Mouse (Mus musculus) limb, embryonic 13.5 days (tissue): ENCODE data around the gene Lrrc3c. TPM values are rescaled to one million over a fixed set of nuclear protein-coding genes. Genes with fewer than 3 reads are reported as not detected.
"Not testable (repeated sequence)": the region's sequence is repeated elsewhere in the genome, so short reads cannot be mapped to it uniquely, and the experiment has no call there.

Experiments
- ATAC-seq: fragments of 200-750 bp; cut with Nextera tagmentation; 2 replicates; pipeline ENCODE4 v1.8.0; 2017; ENCODE audit warnings: low read depth, moderate number of reproducible peaks, moderate TSS enrichment; ENCODE audit not compliant: low FRiP score
- H3K27ac ChIP-seq: fragments of 300-500 bp; sonication (generic); 2 replicates; pipeline ENCODE4 v1.5.1; 2015; ENCODE audit warnings: inconsistent platforms, mild to moderate bottlenecking, moderate library complexity
- H3K27me3 ChIP-seq: fragments of 300-500 bp; sonication (generic); 2 replicates; pipeline ENCODE4 v1.6.1; 2015; ENCODE audit warnings: mild to moderate bottlenecking, inconsistent platforms
- H3K36me3 ChIP-seq: fragments of 300-500 bp; sonication (generic); 2 replicates; pipeline ENCODE4 v1.6.1; 2015; ENCODE audit warnings: inconsistent platforms, mild to moderate bottlenecking, moderate library complexity
- H3K4me1 ChIP-seq: fragments of 300-500 bp; sonication (generic); 2 replicates; pipeline ENCODE4 v1.6.1; 2015; ENCODE audit warnings: inconsistent platforms
- H3K4me2 ChIP-seq: fragments of 300-500 bp; sonication (generic); replicated peaks from 2 replicates; pipeline ENCODE4 v1.6.1; 2015; ENCODE audit warnings: inconsistent platforms, mild to moderate bottlenecking, moderate library complexity
- H3K4me3 ChIP-seq: fragments of 300-500 bp; sonication (generic); 2 replicates; pipeline ENCODE4 v1.5.1; 2015; ENCODE audit warnings: moderate library complexity, mild to moderate bottlenecking, inconsistent platforms
- H3K9ac ChIP-seq: fragments of 300-500 bp; sonication (generic); 2 replicates; pipeline ENCODE4 v1.6.1; 2015; ENCODE audit warnings: mild to moderate bottlenecking, inconsistent platforms
- H3K9me3 ChIP-seq: fragments of 300-500 bp; sonication (generic); 2 replicates; pipeline ENCODE4 v1.6.1; 2016; ENCODE audit warnings: inconsistent platforms
- WGBS: fragments of 180-500 bp; shearing (Covaris S2); methylation state at CpG from one replicate; pipeline ENCODE4 v1.1.7; 2015; 5-methylcytosine and 5-hydroxymethylcytosine counted together
- polyA plus RNA-seq: library from polyadenylated mRNA; unstranded; fragments of >200 nt; fragmentation: Nextera tagmentation; extraction: Ambion mirVana; gene quantifications from 2 replicates; pipeline ENCODE4 v1.2.1, GENCODE M21; 2015

Gene Lrrc3c
- polyA plus RNA-seq, 1 experiment from 2014 or later: not detected

- Histone ChIP-seq H3K4me2 (no peak overlapping the region), H3K4me3 (no peak overlapping the region), H3K4me1 (peaks cover 7% of the 10 kb centered on the region), H3K36me3 (no peaks in the 10 kb centered on the region), H3K9me3 (no peaks in the 10 kb centered on the region), H3K27me3 (peaks cover 45% of the 10 kb centered on the region), H3K27ac (no peak overlapping the region), H3K9ac (no peak overlapping the region)
- ATAC-seq: no peak
- 85% methylated on average over 2 of the region's 2 CpGs for WGBS
These were observed 5.9 kb downstream of the Lrrc3c start for GRCm38 (mm10) chr11:98603953-98604352.

DNA sequence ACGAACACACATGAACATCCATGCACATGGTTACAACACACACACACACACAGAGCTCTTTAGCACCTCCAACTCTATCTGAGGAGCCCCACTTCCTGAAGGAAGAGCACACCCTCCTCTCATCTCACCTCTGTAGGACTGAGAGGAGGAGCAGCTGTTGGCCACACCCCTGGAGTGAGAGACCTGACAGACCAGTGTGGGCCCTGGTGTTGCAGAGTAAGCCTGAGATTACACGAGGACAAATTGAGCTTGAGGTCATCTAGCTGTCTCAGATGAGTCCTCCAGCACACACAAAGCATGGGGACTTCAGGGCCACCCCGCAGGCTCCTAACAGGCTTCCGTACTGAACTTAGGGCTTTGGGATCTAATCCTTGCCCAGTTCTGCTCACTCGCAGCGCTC lies 6.8 kb downstream of the Lrrc3c start:
- not testable (repeated sequence) for H3K4me2 ChIP-seq, H3K27ac ChIP-seq, H3K4me1 ChIP-seq, H3K4me3 ChIP-seq, H3K9me3 ChIP-seq, ATAC-seq, H3K9ac ChIP-seq, H3K36me3 ChIP-seq
- 62% methylated on average over 6 of the region's 6 CpGs for WGBS
- H3K27me3 ChIP-seq: peaks cover 44% of the 10 kb centered on the region

DNA sequence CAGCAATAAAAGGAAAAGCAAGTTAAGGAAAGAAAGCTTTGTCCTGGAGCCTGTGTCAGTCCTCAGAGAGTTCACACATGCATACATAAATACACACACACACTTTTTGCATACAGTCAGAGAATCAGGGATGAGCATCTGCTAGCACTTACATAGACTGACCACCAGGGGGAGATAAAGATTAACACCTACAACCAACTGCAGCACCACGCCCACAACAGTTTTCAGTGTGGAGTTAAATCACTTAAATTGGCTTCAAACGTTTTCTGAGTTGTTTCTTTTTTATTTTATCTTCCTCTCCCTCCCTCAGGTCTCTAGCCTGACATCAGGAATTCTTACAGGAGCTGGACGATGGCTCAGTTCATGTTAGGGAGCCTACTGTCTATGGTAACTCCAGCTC lies 8.7 kb downstream of the Lrrc3c start:
- peaks cover 6% of the 10 kb centered on the region for H3K4me1 ChIP-seq
- no peak overlapping the region for H3K4me2 ChIP-seq
- H3K9me3 ChIP-seq: no peaks in the 10 kb centered on the region
- H3K27ac ChIP-seq: no peak overlapping the region
- no peak overlapping the region for H3K9ac ChIP-seq
- peaks cover 29% of the 10 kb centered on the region for H3K27me3 ChIP-seq
- no peak overlapping the region for H3K4me3 ChIP-seq
- 11% methylated on average over 3 of the region's 3 CpGs for WGBS
- no peaks in the 10 kb centered on the region for H3K36me3 ChIP-seq
- no peak for ATAC-seq

DNA sequence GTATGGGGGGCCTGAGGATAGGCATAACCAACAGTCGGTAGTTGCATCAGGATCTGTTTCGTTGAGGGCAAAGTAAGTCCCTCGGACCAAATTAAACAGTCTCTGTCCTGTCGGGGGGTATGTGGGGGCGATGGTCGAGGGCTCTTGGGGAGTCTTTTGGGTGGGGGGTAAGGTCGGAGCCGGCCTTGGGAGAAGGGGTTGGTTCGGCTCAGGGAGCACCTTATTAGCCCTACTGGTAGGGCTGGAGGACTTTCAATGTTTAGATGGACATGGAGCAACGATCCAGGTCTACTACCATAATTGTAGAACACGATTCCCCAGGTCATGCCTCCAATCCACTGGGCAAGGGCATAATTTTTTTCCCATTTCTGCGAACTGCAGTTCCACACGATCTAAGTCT lies 22.7 kb downstream of the Lrrc3c start:
- Histone ChIP-seq H3K27ac (no peak overlapping the region), H3K9ac (no peak overlapping the region), H3K9me3 (peaks cover 7% of the 10 kb centered on the region; the same call in 1 of the 2 replicates), H3K4me2 (no peak overlapping the region), H3K4me1 (no peaks in the 10 kb centered on the region), H3K27me3 (no peaks in the 10 kb centered on the region), H3K4me3 (no peak overlapping the region), H3K36me3 (no peaks in the 10 kb centered on the region)
- 93% methylated on average over 13 of the region's 13 CpGs for WGBS
- ATAC-seq: no peak

- H3K4me2 ChIP-seq: not testable (repeated sequence)
These were observed 25.9 kb downstream of the Lrrc3c start for GRCm38 (mm10) chr11:98623981-98624380.

DNA sequence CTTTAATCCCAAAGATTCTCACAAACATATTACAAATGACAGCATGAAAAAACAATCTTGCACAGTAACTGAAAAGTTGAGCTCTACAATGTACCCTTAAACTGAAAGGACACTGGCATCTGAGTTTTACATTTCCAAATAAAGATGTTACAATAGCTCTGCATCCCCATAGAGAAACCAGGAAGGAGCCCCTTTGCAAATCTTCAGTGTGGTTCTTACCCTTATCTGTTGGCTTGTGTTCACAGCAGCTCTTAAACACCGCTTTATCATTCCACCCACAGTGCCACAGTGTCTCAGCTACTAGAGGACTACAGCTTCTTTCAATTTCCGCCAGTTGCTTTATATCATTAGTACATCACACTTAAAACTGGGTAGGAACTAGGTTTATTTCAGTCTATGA lies 26.3 kb downstream of the Lrrc3c start:
- not testable (repeated sequence) for ATAC-seq, H3K9me3 ChIP-seq, H3K4me3 ChIP-seq, H3K4me2 ChIP-seq, H3K36me3 ChIP-seq, H3K27ac ChIP-seq, H3K9ac ChIP-seq, H3K4me1 ChIP-seq, H3K27me3 ChIP-seq
- WGBS: 88% methylated on average over 2 of the region's 2 CpGs

More at GRCm38 (mm10) chr11:98623981-98624380, 25.9 kb downstream of the Lrrc3c start:
- H3K36me3 ChIP-seq, H3K4me1 ChIP-seq, H3K27me3 ChIP-seq, ATAC-seq, H3K9ac ChIP-seq, H3K4me3 ChIP-seq, H3K27ac ChIP-seq, H3K9me3 ChIP-seq: not testable (repeated sequence)
- WGBS: 83% methylated on average over 6 of the region's 6 CpGs

GRCm38 (mm10) chr11:98625611-98626410 lies 27.7 kb downstream of the Lrrc3c start, which contains the start of the genes Gm12355 and Gsdma3:
Gene Gm12355 (minus strand): TSS chr11:98625661.
Gene Gsdma3 (plus strand): TSS chr11:98626360.
- no peaks in the 10 kb centered on the region for H3K4me1 ChIP-seq
- no peak for ATAC-seq
- WGBS: 87% methylated on average over 10 of the region's 10 CpGs
- H3K9me3 ChIP-seq: peaks cover 7% of the 10 kb centered on the region; the same call in 1 of the 2 replicates
- H3K27ac ChIP-seq: no peak within 1 kb of the TSS
- H3K4me3 ChIP-seq: no peak within 1 kb of the TSS
- no peaks in the 10 kb centered on the region for H3K27me3 ChIP-seq
- H3K36me3 ChIP-seq: no peaks in the 10 kb centered on the region
- H3K9ac ChIP-seq: no peak within 1 kb of the TSS
- no peak within 1 kb of the TSS for H3K4me2 ChIP-seq

DNA sequence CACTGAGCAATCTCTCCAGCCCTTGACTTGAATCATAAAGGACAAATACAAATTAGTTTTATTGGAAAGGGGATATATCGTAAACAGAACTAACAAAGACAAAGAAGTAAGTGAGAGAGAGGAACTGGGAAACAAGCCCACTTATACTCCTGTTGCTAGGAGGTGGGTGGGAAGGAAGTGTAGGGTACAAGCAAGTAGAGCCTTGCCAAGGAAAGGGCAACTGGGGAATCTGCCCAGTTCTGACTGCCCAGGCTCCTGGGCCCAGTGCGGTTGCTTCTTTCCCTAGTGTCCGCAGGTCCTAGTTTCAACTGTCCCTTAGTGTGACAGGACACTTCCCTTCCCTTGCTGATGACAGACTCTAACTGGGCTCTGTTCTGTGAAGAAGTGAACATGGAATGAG lies 30.6 kb downstream of the Lrrc3c start:
- H3K27me3 ChIP-seq: no peaks in the 10 kb centered on the region
- H3K9me3 ChIP-seq: 0 out of 2 replicates have a peak, but pooled peaks cover 4% of the 10 kb centered on the region
- H3K27ac ChIP-seq: no peak overlapping the region
- 96% methylated on average over 3 of the region's 3 CpGs for WGBS
- no peak overlapping the region for H3K9ac ChIP-seq
- no peaks in the 10 kb centered on the region for H3K4me1 ChIP-seq
- no peaks in the 10 kb centered on the region for H3K36me3 ChIP-seq
- H3K4me2 ChIP-seq: no peak overlapping the region
- ATAC-seq: no peak
- no peak overlapping the region for H3K4me3 ChIP-seq

- H3K9me3 ChIP-seq: 0 out of 2 replicates have a peak, but pooled peaks cover 2% of the 10 kb centered on the region
- no peak overlapping the region for H3K27ac ChIP-seq
- no peaks in the 10 kb centered on the region for H3K36me3 ChIP-seq
- no peaks in the 10 kb centered on the region for H3K27me3 ChIP-seq
- ATAC-seq: no peak
- H3K4me1 ChIP-seq: no peaks in the 10 kb centered on the region
- no peak overlapping the region for H3K9ac ChIP-seq
- WGBS: 92% methylated on average over 5 of the region's 5 CpGs
- no peak overlapping the region for H3K4me2 ChIP-seq
- no peak overlapping the region for H3K4me3 ChIP-seq
These were observed 32.6 kb downstream of the Lrrc3c start for GRCm38 (mm10) chr11:98630646-98631045.

DNA sequence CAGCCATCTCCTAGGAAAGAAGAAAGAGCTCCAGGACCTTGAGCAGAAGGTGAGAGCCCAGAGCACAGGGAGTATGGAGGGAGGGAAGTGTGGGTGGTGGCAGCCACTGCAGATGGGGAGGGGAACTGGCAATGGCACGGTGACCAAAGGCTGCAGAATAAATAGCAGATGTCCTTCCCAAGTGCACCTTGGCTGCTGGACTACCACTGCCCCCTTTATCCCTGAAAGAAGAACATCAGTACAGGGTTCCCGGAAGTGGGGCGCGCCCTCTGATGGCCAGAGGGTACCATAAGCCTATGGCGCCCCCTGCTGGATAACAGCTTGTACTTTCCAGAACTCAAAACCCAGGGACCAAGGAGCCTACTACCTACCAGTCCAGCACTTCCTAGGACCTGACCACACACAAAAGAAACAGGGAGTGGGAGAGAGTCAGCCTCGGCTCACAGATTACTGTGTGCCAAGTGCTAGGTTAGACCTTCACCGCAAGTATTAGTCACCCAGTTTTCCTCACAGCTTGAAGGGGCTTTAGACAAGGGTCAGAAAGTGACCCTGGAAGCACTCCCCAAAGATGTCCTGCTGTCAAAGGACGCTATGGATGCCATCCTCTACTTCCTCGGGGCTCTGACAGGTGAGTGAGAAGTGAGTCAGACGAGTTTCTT lies 37.4 kb downstream of the Lrrc3c start:
- 36% methylated on average over 10 of the region's 10 CpGs for WGBS
- H3K27me3 ChIP-seq, H3K4me3 ChIP-seq, H3K36me3 ChIP-seq, H3K4me2 ChIP-seq, H3K9me3 ChIP-seq, ATAC-seq, H3K4me1 ChIP-seq, H3K27ac ChIP-seq, H3K9ac ChIP-seq: not testable (repeated sequence)

DNA sequence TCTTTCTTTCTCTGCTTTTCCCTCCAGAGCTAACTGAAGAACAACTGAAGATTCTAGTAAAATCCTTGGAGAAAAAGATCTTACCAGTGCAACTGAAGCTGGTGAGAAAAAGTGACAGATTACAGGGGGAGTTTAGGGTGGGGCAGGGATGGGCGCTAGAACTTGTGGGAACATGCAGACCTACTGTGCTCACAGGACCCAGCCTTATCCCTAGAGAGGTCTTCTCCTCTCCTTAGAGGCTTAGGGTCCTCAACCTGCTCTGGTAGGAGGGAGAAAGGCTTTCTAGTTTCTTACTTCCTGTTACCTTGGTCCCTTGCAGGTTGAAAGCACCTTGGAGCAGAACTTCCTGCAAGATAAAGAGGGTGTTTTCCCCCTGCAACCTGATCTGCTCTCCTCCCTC lies 39.4 kb downstream of the Lrrc3c start:
- H3K4me2 ChIP-seq: no peak overlapping the region
- H3K4me3 ChIP-seq: no peak overlapping the region
- WGBS: 75% methylated on average over 1 of the region's 1 CpGs
- 0 out of 2 replicates have a peak, but pooled peaks cover 3% of the 10 kb centered on the region for H3K27me3 ChIP-seq
- no peaks in the 10 kb centered on the region for H3K36me3 ChIP-seq
- no peak overlapping the region for H3K9ac ChIP-seq
- H3K4me1 ChIP-seq: no peaks in the 10 kb centered on the region
- no peak overlapping the region for H3K27ac ChIP-seq
- 0 out of 2 replicates have a peak, but pooled peaks cover 3% of the 10 kb centered on the region for H3K9me3 ChIP-seq
- no peak for ATAC-seq

GRCm38 (mm10) chr11:98640091-98640490 lies 42.0 kb downstream of the Lrrc3c start:
- no peak overlapping the region for H3K27ac ChIP-seq
- WGBS: 67% methylated on average over 5 of the region's 5 CpGs
- ATAC-seq: no peak
- no peaks in the 10 kb centered on the region for H3K4me1 ChIP-seq
- H3K4me2 ChIP-seq: no peak overlapping the region
- H3K4me3 ChIP-seq: no peak overlapping the region
- no peaks in the 10 kb centered on the region for H3K36me3 ChIP-seq
- no peak overlapping the region for H3K9ac ChIP-seq
- H3K9me3 ChIP-seq: 0 out of 2 replicates have a peak, but pooled peaks cover 3% of the 10 kb centered on the region
- 0 out of 2 replicates have a peak, but pooled peaks cover 3% of the 10 kb centered on the region for H3K27me3 ChIP-seq
